Mouse (Mus musculus) forebrain, embryonic 15.5 days (tissue): ENCODE results near the gene Tufm. TPM values are rescaled to one million over a fixed set of nuclear protein-coding genes. Genes with fewer than 3 reads are reported as not detected.

Experiments used
- ATAC-seq: fragments of 200-750 bp; cut with Nextera tagmentation; replicated peaks from 2 replicates; pipeline ENCODE4 v1.8.0; 2017; ENCODE audit warnings: mild to moderate bottlenecking, moderate TSS enrichment, moderate library complexity
- H3K27ac ChIP-seq: fragments of 300-500 bp; sonication (generic); replicated peaks from 2 replicates; pipeline ENCODE4 v1.5.1; 2015; ENCODE audit warnings: mild to moderate bottlenecking, inconsistent platforms
- H3K27me3 ChIP-seq: fragments of 300-500 bp; sonication (generic); 2 replicates; pipeline ENCODE4 v1.6.1; 2015; ENCODE audit warnings: inconsistent platforms
- H3K36me3 ChIP-seq: fragments of 300-500 bp; sonication (generic); 2 replicates; pipeline ENCODE4 v1.6.1; 2015; ENCODE audit warnings: mild to moderate bottlenecking, inconsistent platforms
- H3K4me1 ChIP-seq: fragments of 300-500 bp; sonication (generic); 2 replicates; pipeline ENCODE4 v1.6.1; 2015; ENCODE audit warnings: inconsistent platforms
- H3K4me2 ChIP-seq: fragments of 300-500 bp; sonication (generic); replicated peaks from 2 replicates; pipeline ENCODE4 v1.6.1; 2015; ENCODE audit warnings: mild to moderate bottlenecking, inconsistent platforms
- H3K4me3 ChIP-seq: fragments of 300-500 bp; sonication (generic); 2 replicates; pipeline ENCODE4 v1.5.1; 2015; ENCODE audit warnings: mild to moderate bottlenecking, inconsistent platforms
- H3K9ac ChIP-seq: fragments of 300-500 bp; sonication (generic); replicated peaks from 2 replicates; pipeline ENCODE4 v1.6.1; 2015; ENCODE audit warnings: mild to moderate bottlenecking, inconsistent platforms
- H3K9me3 ChIP-seq: fragments of 300-500 bp; sonication (generic); 2 replicates; pipeline ENCODE4 v1.6.1; 2016; ENCODE audit warnings: inconsistent platforms
- WGBS: fragments of 180-500 bp; shearing (Covaris S2); methylation state at CpG from one replicate; pipeline ENCODE4 v1.1.7; 2015; ENCODE audit warnings: mixed read lengths; 5-methylcytosine and 5-hydroxymethylcytosine counted together
- polyA plus RNA-seq: library from polyadenylated mRNA; unstranded; fragments of >200 nt; fragmentation: Nextera tagmentation; extraction: Ambion mirVana; gene quantifications from 2 replicates; pipeline ENCODE4 v1.2.1, GENCODE M21; 2015

The Tufm gene
- 127 and 130 TPM in 2 replicates for polyA plus RNA-seq

- H3K9me3 ChIP-seq: no peaks in the 10 kb centered on the region
- peak within 1 kb of the TSS; percentile 71 for H3K9ac ChIP-seq
- peak within 1 kb of the TSS; percentile 79 for H3K4me3 ChIP-seq
- H3K4me2 ChIP-seq: peak within 1 kb of the TSS; percentile 89
- H3K27ac ChIP-seq: peak within 1 kb of the TSS; percentile 76
- ATAC-seq: peak; percentile 94
- 0% methylated on average over 32 of the region's 32 CpGs for WGBS
- H3K36me3 ChIP-seq: peaks cover 26% of the 10 kb centered on the region
- no peaks in the 10 kb centered on the region for H3K27me3 ChIP-seq
- peaks cover 21% of the 10 kb centered on the region for H3K4me1 ChIP-seq
Observed at GRCm38 (mm10) chr7:126487052-126487483, at the start of gene Tufm. Gene Tufm, plus strand, starts transcription at chr7:126487361.

GRCm38 (mm10) chr7:126440134-126440533 is 47.0 kb upstream of the Tufm start:
- Histone ChIP-seq H3K4me1 (no peaks in the 10 kb centered on the region), H3K4me3 (no peak overlapping the region), H3K4me2 (no peak overlapping the region), H3K9me3 (no peaks in the 10 kb centered on the region), H3K9ac (no peak overlapping the region), H3K27ac (no peak overlapping the region), H3K36me3 (peaks cover 19% of the 10 kb centered on the region), H3K27me3 (no peaks in the 10 kb centered on the region)
- ATAC-seq: no peak
- WGBS: 70% methylated on average over 9 of the region's 9 CpGs

- no peaks in the 10 kb centered on the region for H3K27me3 ChIP-seq
- H3K4me3 ChIP-seq: no peak overlapping the region
- no peaks in the 10 kb centered on the region for H3K4me1 ChIP-seq
- no peak overlapping the region for H3K9ac ChIP-seq
- H3K4me2 ChIP-seq: no peak overlapping the region
- no peak for ATAC-seq
- peaks cover 20% of the 10 kb centered on the region for H3K36me3 ChIP-seq
- 96% methylated on average over 10 of the region's 10 CpGs for WGBS
- H3K27ac ChIP-seq: no peak overlapping the region
- no peaks in the 10 kb centered on the region for H3K9me3 ChIP-seq
Observed at GRCm38 (mm10) chr7:126443997-126444396, 43.2 kb upstream of the Tufm start.

- no peak overlapping the region for H3K4me2 ChIP-seq
- 92% methylated on average over 9 of the region's 9 CpGs for WGBS
- H3K9ac ChIP-seq: no peak overlapping the region
- H3K9me3 ChIP-seq: no peaks in the 10 kb centered on the region
- H3K36me3 ChIP-seq: peaks cover 18% of the 10 kb centered on the region
- H3K27me3 ChIP-seq: no peaks in the 10 kb centered on the region
- no peak for ATAC-seq
- no peak overlapping the region for H3K27ac ChIP-seq
- no peaks in the 10 kb centered on the region for H3K4me1 ChIP-seq
- no peak overlapping the region for H3K4me3 ChIP-seq
Observed at GRCm38 (mm10) chr7:126444536-126444935, 42.6 kb upstream of the Tufm start.

GRCm38 (mm10) chr7:126445104-126445815 is 41.9 kb upstream of the Tufm start:
- H3K4me1 ChIP-seq: no peaks in the 10 kb centered on the region
- H3K4me2 ChIP-seq: no peak overlapping the region
- peaks cover 18% of the 10 kb centered on the region for H3K36me3 ChIP-seq
- ATAC-seq: no peak
- H3K9ac ChIP-seq: no peak overlapping the region
- H3K4me3 ChIP-seq: no peak overlapping the region
- no peaks in the 10 kb centered on the region for H3K9me3 ChIP-seq
- no peaks in the 10 kb centered on the region for H3K27me3 ChIP-seq
- WGBS: 93% methylated on average over 15 of the region's 15 CpGs
- H3K27ac ChIP-seq: no peak overlapping the region

GRCm38 (mm10) chr7:126446217-126446616 is 40.9 kb upstream of the Tufm start:
- H3K4me3 ChIP-seq: no peak overlapping the region
- no peak for ATAC-seq
- no peak overlapping the region for H3K27ac ChIP-seq
- no peaks in the 10 kb centered on the region for H3K27me3 ChIP-seq
- H3K9me3 ChIP-seq: no peaks in the 10 kb centered on the region
- H3K36me3 ChIP-seq: peaks cover 18% of the 10 kb centered on the region
- 92% methylated on average over 21 of the region's 21 CpGs for WGBS
- H3K9ac ChIP-seq: no peak overlapping the region
- H3K4me1 ChIP-seq: no peaks in the 10 kb centered on the region
- no peak overlapping the region for H3K4me2 ChIP-seq

- no peak for ATAC-seq
- Histone ChIP-seq H3K4me2 (no peak overlapping the region), H3K27me3 (no peaks in the 10 kb centered on the region), H3K4me1 (no peaks in the 10 kb centered on the region), H3K9ac (no peak overlapping the region), H3K36me3 (peaks cover 14% of the 10 kb centered on the region), H3K9me3 (no peaks in the 10 kb centered on the region), H3K27ac (no peak overlapping the region), H3K4me3 (no peak overlapping the region)
- 92% methylated on average over 19 of the region's 19 CpGs for WGBS
Observed at GRCm38 (mm10) chr7:126448481-126448880, 38.7 kb upstream of the Tufm start.

GRCm38 (mm10) chr7:126449991-126450390 is 37.2 kb upstream of the Tufm start:
- no peak overlapping the region for H3K4me2 ChIP-seq
- peaks cover 6% of the 10 kb centered on the region for H3K36me3 ChIP-seq
- WGBS: 90% methylated on average over 18 of the region's 18 CpGs
- no peaks in the 10 kb centered on the region for H3K9me3 ChIP-seq
- H3K4me1 ChIP-seq: no peaks in the 10 kb centered on the region
- H3K4me3 ChIP-seq: no peak overlapping the region
- H3K27me3 ChIP-seq: no peaks in the 10 kb centered on the region
- no peak overlapping the region for H3K27ac ChIP-seq
- ATAC-seq: no peak
- H3K9ac ChIP-seq: no peak overlapping the region

- H3K9ac ChIP-seq: no peak overlapping the region
- ATAC-seq: no peak
Observed at GRCm38 (mm10) chr7:126450641-126451040, 36.5 kb upstream of the Tufm start.

GRCm38 (mm10) chr7:126452244-126452643 is 34.9 kb upstream of the Tufm start:
- no peak overlapping the region for H3K4me2 ChIP-seq
- WGBS: 90% methylated on average over 3 of the region's 3 CpGs

More at GRCm38 (mm10) chr7:126450641-126451040, 36.5 kb upstream of the Tufm start:
- 88% methylated on average over 6 of the region's 6 CpGs for WGBS
- Histone ChIP-seq H3K4me2 (no peak overlapping the region), H3K9me3 (no peaks in the 10 kb centered on the region), H3K27ac (no peak overlapping the region), H3K27me3 (no peaks in the 10 kb centered on the region), H3K4me3 (no peak overlapping the region), H3K4me1 (no peaks in the 10 kb centered on the region), H3K36me3 (peaks cover under 1% of the 10 kb centered on the region; the same call in 1 of the 2 replicates)

GRCm38 (mm10) chr7:126453861-126454260 is 33.3 kb upstream of the Tufm start:
- Histone ChIP-seq H3K27me3 (no peaks in the 10 kb centered on the region), H3K4me2 (no peak overlapping the region), H3K4me3 (no peak overlapping the region), H3K9me3 (no peaks in the 10 kb centered on the region), H3K9ac (no peak overlapping the region), H3K4me1 (no peaks in the 10 kb centered on the region), H3K36me3 (no peaks in the 10 kb centered on the region), H3K27ac (no peak overlapping the region)
- 79% methylated on average over 7 of the region's 7 CpGs for WGBS
- no peak for ATAC-seq

More at GRCm38 (mm10) chr7:126452244-126452643, 34.9 kb upstream of the Tufm start:
- Histone ChIP-seq H3K4me1 (no peaks in the 10 kb centered on the region), H3K27me3 (no peaks in the 10 kb centered on the region), H3K9ac (no peak overlapping the region), H3K4me3 (no peak overlapping the region), H3K36me3 (no peaks in the 10 kb centered on the region), H3K9me3 (no peaks in the 10 kb centered on the region), H3K27ac (no peak overlapping the region)
- no peak for ATAC-seq

GRCm38 (mm10) chr7:126455242-126455641 is 31.9 kb upstream of the Tufm start:
- Histone ChIP-seq H3K4me3 (no peak overlapping the region), H3K9ac (no peak overlapping the region), H3K4me2 (no peak overlapping the region), H3K27me3 (no peaks in the 10 kb centered on the region), H3K27ac (no peak overlapping the region), H3K36me3 (no peaks in the 10 kb centered on the region), H3K4me1 (no peaks in the 10 kb centered on the region), H3K9me3 (no peaks in the 10 kb centered on the region)
- WGBS: 71% methylated on average over 2 of the region's 2 CpGs
- ATAC-seq: no peak
